Mouse (Mus musculus): ENCODE measurements around the gene Gm12216.

DNA sequence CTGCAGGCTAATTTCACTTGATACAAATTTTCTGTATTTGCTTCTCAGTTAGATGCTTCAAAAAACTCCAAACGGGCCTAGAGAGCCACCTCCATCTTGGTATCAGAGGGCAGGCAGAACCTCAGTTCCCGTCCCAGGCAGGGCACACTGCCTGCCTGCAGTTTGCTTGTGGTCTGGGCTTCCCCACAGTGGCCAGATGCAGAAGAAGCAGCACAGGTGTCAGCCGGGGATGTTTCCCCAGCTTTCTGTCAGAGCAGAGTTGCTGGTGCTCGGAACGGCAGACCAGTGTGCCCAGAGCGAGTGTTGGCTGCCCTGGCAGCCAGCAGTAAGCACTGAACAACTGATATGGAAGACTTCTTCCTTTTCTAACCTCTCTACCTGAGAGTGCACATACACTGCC is 19.9 kb downstream of the Gm12216 start:
- no peak for TF ChIP-seq POLR2A (IDR thresholded peaks at IDR 0.05; ENCODE audit: borderline replicate concordance, extremely low read depth, low read depth, low read length)
- TF ChIP-seq CTCF (IDR thresholded peaks at IDR 0.05; ENCODE audit: insufficient read depth, low read length) = no peak
